Mouse (Mus musculus): ENCODE data around the gene Gtdc1. TPM values are rescaled to one million over a fixed set of nuclear protein-coding genes. Genes with fewer than 3 reads are reported as not detected.

Gtdc1 gene
- polyA plus RNA-seq, 1 experiment: 15.5 TPM

DNA sequence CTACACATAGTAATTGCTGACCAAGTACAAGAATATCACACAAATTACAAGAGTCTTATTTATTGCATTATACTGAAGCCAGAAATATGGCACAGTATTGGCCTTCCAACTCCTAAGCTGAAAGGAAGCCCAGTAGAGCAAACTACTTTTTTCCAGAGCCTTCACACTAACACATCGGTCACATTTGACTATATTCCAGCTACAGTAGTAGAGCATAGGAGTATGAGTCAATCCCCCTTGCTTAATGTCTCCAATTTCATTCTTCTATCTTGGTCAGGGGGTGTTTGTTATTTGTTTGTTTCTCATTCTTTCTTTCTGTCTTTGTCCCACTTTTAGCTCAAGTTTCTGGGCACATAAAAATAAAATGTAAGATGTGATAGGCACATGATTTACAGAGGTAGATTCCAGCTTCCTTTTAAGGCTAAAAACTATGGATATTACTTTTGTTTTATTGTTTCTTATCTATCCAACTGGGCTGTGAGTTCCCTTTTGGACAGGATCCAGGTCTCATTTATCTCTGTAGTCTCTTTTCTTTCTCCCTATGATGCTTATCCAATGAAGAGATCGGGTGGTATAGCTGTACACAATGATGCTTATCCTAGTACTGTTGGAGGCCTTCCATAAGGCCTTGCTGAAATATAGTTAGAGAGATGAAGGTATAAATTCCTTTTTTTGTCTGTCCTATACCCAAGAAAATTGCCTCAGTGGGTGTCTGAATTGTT, 38.5 kb upstream of the Gtdc1 start:
- Histone ChIP-seq H3K27me3 (ENCODE audit: control insufficient read depth, insufficient read depth, low read length) (no peaks in the 10 kb centered on the region), H3K27ac (ENCODE audit: control insufficient read depth, insufficient read depth, low read depth, low read length) (no peak overlapping the region), H3K4me1 (ENCODE audit: control insufficient read depth, insufficient read depth, low read length) (no peaks in the 10 kb centered on the region), H3K4me3 (ENCODE audit: control insufficient read depth, low read depth, low read length) (no peak overlapping the region), H3K36me3 (ENCODE audit: control insufficient read depth, insufficient read depth, low read length) (no peaks in the 10 kb centered on the region)
- TF ChIP-seq POLR2A (IDR thresholded peaks at IDR 0.05; ENCODE audit: control insufficient read depth, low read depth, low read length) (no peak), CTCF (IDR thresholded peaks at IDR 0.05; ENCODE audit: control insufficient read depth, insufficient read depth, insufficient replicate concordance, low read depth, low read length) (no peak)

DNA sequence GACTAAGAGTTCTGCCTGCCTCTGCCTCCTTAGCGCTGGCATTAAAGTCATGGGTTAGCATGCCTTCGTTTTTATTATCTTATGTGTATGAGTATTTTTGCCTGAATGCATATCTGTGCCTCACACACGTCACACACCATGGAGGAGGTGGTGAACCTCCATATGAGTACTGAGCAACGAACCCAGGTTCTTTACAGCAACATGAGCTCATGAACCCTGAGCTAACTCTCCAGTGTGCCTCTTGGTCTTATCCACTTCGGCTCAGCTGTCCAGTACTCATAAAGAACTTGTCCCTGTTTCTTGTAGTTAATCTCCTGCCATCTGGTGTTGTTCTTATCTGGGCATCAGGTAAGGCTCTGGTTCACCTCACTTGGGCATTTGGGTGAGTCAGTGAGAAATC, 35.2 kb upstream of the Gtdc1 start:
- no peaks in the 10 kb centered on the region for H3K27me3 ChIP-seq (ENCODE audit: control insufficient read depth, insufficient read depth, low read length)
- no peak overlapping the region for H3K4me3 ChIP-seq (ENCODE audit: control insufficient read depth, low read depth, low read length)
- H3K27ac ChIP-seq (ENCODE audit: control insufficient read depth, insufficient read depth, low read depth, low read length): no peak overlapping the region
- no peak for TF ChIP-seq CTCF (IDR thresholded peaks at IDR 0.05; ENCODE audit: control insufficient read depth, insufficient read depth, insufficient replicate concordance, low read depth, low read length)
- no peak for TF ChIP-seq POLR2A (IDR thresholded peaks at IDR 0.05; ENCODE audit: control insufficient read depth, low read depth, low read length)
- no peaks in the 10 kb centered on the region for H3K36me3 ChIP-seq (ENCODE audit: control insufficient read depth, insufficient read depth, low read length)
- no peaks in the 10 kb centered on the region for H3K4me1 ChIP-seq (ENCODE audit: control insufficient read depth, insufficient read depth, low read length)

DNA sequence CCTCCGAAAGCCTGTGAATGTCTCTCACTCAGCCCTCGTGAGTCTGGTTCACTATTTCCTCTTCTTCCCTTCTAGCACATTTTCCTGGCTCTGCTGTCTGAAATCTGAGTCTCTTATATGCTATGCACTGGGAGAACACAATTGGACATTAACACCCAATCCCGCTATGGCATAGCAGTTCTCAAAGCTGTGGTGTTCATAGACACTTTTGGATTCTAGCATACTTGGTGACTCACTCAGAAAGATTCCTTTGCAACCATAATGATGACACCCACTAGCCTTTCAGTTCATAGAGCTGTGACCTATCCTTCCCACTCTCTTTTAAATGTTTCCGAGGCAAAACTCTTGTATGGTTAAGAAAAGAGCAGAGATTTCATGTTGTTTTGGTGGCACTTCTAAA, 33.7 kb upstream of the Gtdc1 start:
- Histone ChIP-seq H3K4me1 (ENCODE audit: control insufficient read depth, insufficient read depth, low read length) (no peaks in the 10 kb centered on the region), H3K4me3 (ENCODE audit: control insufficient read depth, low read depth, low read length) (no peak overlapping the region), H3K36me3 (ENCODE audit: control insufficient read depth, insufficient read depth, low read length) (no peaks in the 10 kb centered on the region), H3K27me3 (ENCODE audit: control insufficient read depth, insufficient read depth, low read length) (no peaks in the 10 kb centered on the region), H3K27ac (ENCODE audit: control insufficient read depth, insufficient read depth, low read depth, low read length) (no peak overlapping the region)
- TF ChIP-seq POLR2A (IDR thresholded peaks at IDR 0.05; ENCODE audit: control insufficient read depth, low read depth, low read length) (no peak), CTCF (IDR thresholded peaks at IDR 0.05; ENCODE audit: control insufficient read depth, insufficient read depth, insufficient replicate concordance, low read depth, low read length) (no peak)

DNA sequence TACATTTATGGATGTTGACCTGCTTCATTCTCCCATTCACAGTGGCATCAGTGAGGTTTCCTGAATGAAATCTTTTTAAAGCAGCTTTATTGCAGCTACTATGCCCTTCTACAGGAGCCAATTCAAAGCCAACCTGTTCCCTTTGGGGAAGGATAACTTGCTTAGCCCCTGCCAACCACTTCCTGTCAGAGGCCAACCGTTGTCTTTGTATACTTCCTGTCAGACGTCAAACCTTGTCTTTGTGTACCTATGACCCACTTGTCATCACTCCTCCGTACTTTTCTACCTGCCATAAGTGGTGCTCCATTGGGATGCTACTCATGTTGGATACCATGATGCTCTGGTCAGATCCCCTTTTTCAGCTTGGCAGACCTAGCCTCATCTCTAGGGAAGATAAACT, 33.1 kb upstream of the Gtdc1 start:
- Histone ChIP-seq H3K4me1 (ENCODE audit: control insufficient read depth, insufficient read depth, low read length) (no peaks in the 10 kb centered on the region), H3K27me3 (ENCODE audit: control insufficient read depth, insufficient read depth, low read length) (no peaks in the 10 kb centered on the region), H3K27ac (ENCODE audit: control insufficient read depth, insufficient read depth, low read depth, low read length) (no peak overlapping the region), H3K36me3 (ENCODE audit: control insufficient read depth, insufficient read depth, low read length) (no peaks in the 10 kb centered on the region), H3K4me3 (ENCODE audit: control insufficient read depth, low read depth, low read length) (no peak overlapping the region)
- no peak for TF ChIP-seq CTCF (IDR thresholded peaks at IDR 0.05; ENCODE audit: control insufficient read depth, insufficient read depth, insufficient replicate concordance, low read depth, low read length)
- TF ChIP-seq POLR2A (IDR thresholded peaks at IDR 0.05; ENCODE audit: control insufficient read depth, low read depth, low read length): no peak

DNA sequence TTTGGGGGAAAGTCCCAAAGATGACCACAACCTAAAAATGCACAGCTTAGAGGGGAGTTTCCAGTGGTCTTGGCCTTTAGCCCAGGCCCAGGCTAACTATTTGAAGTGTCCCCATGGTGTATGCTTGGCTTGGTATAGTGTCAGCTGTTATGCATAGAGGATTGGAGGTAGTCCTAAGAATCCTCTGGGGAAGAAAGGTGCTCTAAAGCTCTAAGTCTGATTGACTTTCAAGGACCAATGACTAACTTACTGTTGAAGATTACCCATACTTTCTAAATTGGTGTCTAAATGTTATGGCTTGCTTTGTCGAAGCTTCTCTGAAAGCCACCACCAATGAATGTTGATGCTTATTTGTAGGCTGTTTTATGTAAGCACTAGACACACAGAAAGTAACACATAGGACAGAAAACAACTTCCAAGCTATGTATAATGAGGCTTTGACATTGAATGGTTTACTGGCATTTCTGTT, 29.9 kb upstream of the Gtdc1 start:
- H3K4me1 ChIP-seq (ENCODE audit: control insufficient read depth, insufficient read depth, low read length): no peaks in the 10 kb centered on the region
- no peak overlapping the region for H3K27ac ChIP-seq (ENCODE audit: control insufficient read depth, insufficient read depth, low read depth, low read length)
- H3K4me3 ChIP-seq (ENCODE audit: control insufficient read depth, low read depth, low read length): no peak overlapping the region
- no peaks in the 10 kb centered on the region for H3K27me3 ChIP-seq (ENCODE audit: control insufficient read depth, insufficient read depth, low read length)
- H3K36me3 ChIP-seq (ENCODE audit: control insufficient read depth, insufficient read depth, low read length): no peaks in the 10 kb centered on the region
- no peak for TF ChIP-seq CTCF (IDR thresholded peaks at IDR 0.05; ENCODE audit: control insufficient read depth, insufficient read depth, insufficient replicate concordance, low read depth, low read length)
- TF ChIP-seq POLR2A (IDR thresholded peaks at IDR 0.05; ENCODE audit: control insufficient read depth, low read depth, low read length): no peak

DNA sequence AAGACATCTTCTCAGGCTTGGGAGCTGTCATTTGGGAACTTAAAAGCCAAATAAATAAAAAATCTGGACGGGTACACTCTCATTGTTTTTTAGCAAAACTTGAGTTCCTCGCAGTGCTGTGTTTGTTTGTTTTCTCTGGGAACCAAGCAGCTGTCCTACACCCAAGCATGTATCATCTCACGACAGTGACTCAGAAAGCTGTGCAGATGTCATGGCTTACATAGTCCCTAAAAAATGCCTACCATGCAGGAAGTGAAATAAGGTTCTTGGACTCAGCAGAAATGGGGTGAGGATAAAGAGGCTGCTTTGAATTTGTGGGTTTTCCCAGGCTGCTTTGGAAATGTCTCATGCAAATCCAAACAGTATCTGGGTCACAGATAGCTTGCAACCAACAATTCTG, 28.8 kb upstream of the Gtdc1 start:
- H3K4me3 ChIP-seq (ENCODE audit: control insufficient read depth, low read depth, low read length): no peak overlapping the region
- H3K36me3 ChIP-seq (ENCODE audit: control insufficient read depth, insufficient read depth, low read length): no peaks in the 10 kb centered on the region
- no peak overlapping the region for H3K27ac ChIP-seq (ENCODE audit: control insufficient read depth, insufficient read depth, low read depth, low read length)
- TF ChIP-seq CTCF (IDR thresholded peaks at IDR 0.05; ENCODE audit: control insufficient read depth, insufficient read depth, insufficient replicate concordance, low read depth, low read length) (no peak), POLR2A (IDR thresholded peaks at IDR 0.05; ENCODE audit: control insufficient read depth, low read depth, low read length) (no peak)
- no peaks in the 10 kb centered on the region for H3K4me1 ChIP-seq (ENCODE audit: control insufficient read depth, insufficient read depth, low read length)
- no peaks in the 10 kb centered on the region for H3K27me3 ChIP-seq (ENCODE audit: control insufficient read depth, insufficient read depth, low read length)

DNA sequence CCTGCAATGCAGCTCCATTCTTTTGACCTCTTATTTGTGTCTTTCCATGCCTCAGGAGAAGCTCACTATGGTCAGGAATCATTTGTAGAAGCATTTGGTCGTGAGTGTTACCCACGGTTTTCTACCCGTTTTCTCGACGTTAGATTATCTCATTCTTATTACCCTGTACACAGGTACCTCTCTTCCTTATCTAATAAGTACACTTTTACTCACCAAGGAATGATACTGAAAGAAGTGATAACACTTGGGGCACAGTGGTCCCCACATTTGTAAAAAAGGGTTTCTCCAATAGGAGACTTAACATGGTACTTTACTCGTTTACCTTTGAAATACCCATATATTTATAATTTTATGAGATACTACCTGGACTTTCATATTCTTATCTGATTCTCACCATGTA, 28.0 kb upstream of the Gtdc1 start:
- no peak for TF ChIP-seq CTCF (IDR thresholded peaks at IDR 0.05; ENCODE audit: control insufficient read depth, insufficient read depth, insufficient replicate concordance, low read depth, low read length)
- TF ChIP-seq POLR2A (IDR thresholded peaks at IDR 0.05; ENCODE audit: control insufficient read depth, low read depth, low read length): no peak

More for the DNA sequence above, 28.0 kb upstream of the Gtdc1 start:
- no peaks in the 10 kb centered on the region for H3K27me3 ChIP-seq (ENCODE audit: control insufficient read depth, insufficient read depth, low read length)
- H3K4me1 ChIP-seq (ENCODE audit: control insufficient read depth, insufficient read depth, low read length): no peaks in the 10 kb centered on the region
- no peak overlapping the region for H3K4me3 ChIP-seq (ENCODE audit: control insufficient read depth, low read depth, low read length)
- H3K27ac ChIP-seq (ENCODE audit: control insufficient read depth, insufficient read depth, low read depth, low read length): no peak overlapping the region
- no peaks in the 10 kb centered on the region for H3K36me3 ChIP-seq (ENCODE audit: control insufficient read depth, insufficient read depth, low read length)

Measured in testis, adult 2 months (tissue).